Mouse (Mus musculus): Measurements from ENCODE around the gene Ssh2. TPM values are rescaled to one million over a fixed set of nuclear protein-coding genes. Genes with fewer than 3 reads are reported as not detected.
"Not testable (repeated sequence)": the region's sequence is repeated elsewhere in the genome, so short reads cannot be mapped to it uniquely, and the experiment has no call there.

Ssh2 gene
- polyA plus RNA-seq, 1 experiment from 2014 or later, result 8.2 TPM

DNA sequence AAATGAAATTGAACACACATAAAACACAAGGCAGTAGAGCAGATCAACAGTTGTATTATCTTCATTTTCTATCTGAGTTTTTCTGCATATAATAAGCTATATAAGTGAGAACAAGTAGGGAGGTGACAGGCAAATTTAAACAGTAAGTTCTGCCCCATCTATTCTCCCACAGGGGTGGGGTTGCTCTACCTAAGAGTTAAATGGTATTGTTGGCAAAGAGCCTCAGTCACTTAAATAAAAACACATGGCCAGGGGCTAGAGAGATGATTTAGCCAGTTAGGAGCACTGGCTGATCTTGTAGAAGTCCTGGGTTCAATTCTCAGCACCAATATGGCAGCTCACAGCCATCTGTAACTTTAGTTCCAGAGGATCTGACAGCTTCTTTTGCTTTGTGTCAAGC lies 155.6 kb downstream of the Ssh2 start:
- Histone ChIP-seq H3K4me2 (replicated peaks) (no peak overlapping the region), H3K27me3 (no peaks in the 10 kb centered on the region), H3K27ac (replicated peaks) (peak overlapping the region; percentile 72), H3K9ac (no peak overlapping the region), H3K4me1 (peaks cover 7% of the 10 kb centered on the region), H3K4me3 (replicated peaks) (no peak overlapping the region), H3K9me3 (replicated peaks) (no peaks in the 10 kb centered on the region), H3K36me3 (no peaks in the 10 kb centered on the region)
- no peak for ATAC-seq (ENCODE audit: insufficient number of reproducible peaks, low FRiP score, low TSS enrichment, low read depth)

DNA sequence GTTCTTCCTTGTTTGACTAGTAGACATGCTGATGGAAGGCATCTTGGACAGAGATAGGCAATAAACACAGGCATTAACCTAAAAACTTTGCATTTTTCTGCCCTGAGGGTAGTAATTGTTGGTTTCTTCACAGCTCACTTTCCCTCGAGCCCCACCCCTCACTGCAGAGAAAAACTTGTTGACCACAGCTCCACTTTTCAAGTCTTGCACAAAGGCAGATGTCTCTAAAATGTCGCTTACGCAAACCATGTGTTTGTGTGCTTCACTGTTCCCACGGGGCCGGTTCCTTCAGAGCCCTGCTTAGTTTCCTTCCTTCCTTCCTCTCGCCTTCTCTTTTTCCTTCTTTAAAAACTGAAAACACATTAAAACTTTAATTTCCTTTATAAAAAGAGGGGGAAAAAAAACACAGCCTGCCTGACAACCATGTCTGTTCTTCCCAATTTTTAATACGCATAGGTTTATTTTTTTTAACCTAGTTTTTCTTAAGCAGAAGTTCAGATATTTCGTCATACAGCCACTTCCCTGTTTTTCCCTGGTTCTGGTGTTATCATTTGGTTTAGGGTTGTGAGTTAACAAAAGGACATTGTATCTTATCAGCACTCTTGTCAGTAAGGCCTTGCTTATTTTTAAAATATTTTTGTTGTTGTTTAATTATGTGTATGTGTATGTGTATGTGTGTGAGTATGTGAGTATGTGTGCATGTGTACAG lies 156.3 kb downstream of the Ssh2 start:
- H3K4me2 ChIP-seq (replicated peaks), result no peak overlapping the region
- H3K27ac ChIP-seq (replicated peaks), result peak overlapping the region; percentile 72
- H3K4me1 ChIP-seq, result peaks cover 7% of the 10 kb centered on the region
- H3K36me3 ChIP-seq, result no peaks in the 10 kb centered on the region
- H3K4me3 ChIP-seq (replicated peaks), result no peak overlapping the region
- H3K9me3 ChIP-seq (replicated peaks), result no peaks in the 10 kb centered on the region
- no peaks in the 10 kb centered on the region for H3K27me3 ChIP-seq
- peak; percentile 43; the same call in 1 of the 2 replicates for ATAC-seq (ENCODE audit: insufficient number of reproducible peaks, low FRiP score, low TSS enrichment, low read depth)
- WGBS, result 15% methylated on average over 8 of the region's 8 CpGs
- H3K9ac ChIP-seq, result no peak overlapping the region

DNA sequence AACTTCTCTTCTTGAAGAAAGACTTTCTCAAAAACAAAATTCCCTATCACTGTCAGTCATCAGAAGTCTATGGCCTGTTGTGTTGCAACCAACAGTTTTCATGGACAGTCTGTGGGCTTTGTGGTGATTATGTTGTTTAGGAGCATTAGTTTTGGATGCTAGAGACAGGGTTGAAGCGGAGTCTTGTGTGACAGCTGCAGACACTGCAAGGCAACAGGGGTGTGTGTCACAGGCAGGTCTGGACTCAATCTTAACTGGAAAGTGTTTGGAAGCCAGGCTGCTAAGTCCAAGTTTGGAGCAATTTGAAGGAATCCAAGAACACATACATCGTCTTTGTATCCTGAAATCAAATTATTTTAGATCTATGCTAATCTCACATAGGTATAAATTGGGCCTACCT lies 162.5 kb downstream of the Ssh2 start:
- no peak overlapping the region for H3K9ac ChIP-seq
- WGBS, result 82% methylated on average over 2 of the region's 2 CpGs
- no peak overlapping the region for H3K27ac ChIP-seq (replicated peaks)
- no peaks in the 10 kb centered on the region for H3K27me3 ChIP-seq
- no peaks in the 10 kb centered on the region for H3K36me3 ChIP-seq
- H3K4me2 ChIP-seq (replicated peaks), result no peak overlapping the region
- no peaks in the 10 kb centered on the region for H3K9me3 ChIP-seq (replicated peaks)
- H3K4me1 ChIP-seq, result no peaks in the 10 kb centered on the region; the same call in 1 of the 2 replicates
- H3K4me3 ChIP-seq (replicated peaks), result no peak overlapping the region
- ATAC-seq (ENCODE audit: insufficient number of reproducible peaks, low FRiP score, low TSS enrichment, low read depth), result no peak

DNA sequence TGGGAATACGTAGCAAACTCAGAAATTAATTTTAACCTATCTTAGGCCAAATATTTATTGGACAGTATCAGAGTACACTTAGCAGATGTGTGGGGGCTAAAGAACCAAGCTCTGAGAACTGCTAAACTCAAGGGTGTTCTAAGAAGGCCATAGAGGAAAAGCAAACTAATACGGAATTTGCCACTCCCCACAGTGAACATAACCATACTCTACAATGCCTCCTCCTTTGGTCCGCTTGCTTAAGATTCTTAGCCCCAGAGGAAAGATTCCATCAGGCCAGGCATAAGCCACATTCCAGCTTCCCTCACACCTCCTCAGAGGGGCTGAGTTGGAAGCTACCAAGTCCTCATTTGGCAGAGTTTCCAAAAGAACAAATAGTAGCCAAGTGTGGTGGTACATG lies 165.1 kb downstream of the Ssh2 start:
- H3K27me3 ChIP-seq, result no peaks in the 10 kb centered on the region
- no peak overlapping the region for H3K4me2 ChIP-seq (replicated peaks)
- WGBS, result 71% methylated on average over 3 of the region's 3 CpGs
- no peaks in the 10 kb centered on the region; the same call in 1 of the 2 replicates for H3K4me1 ChIP-seq
- H3K9ac ChIP-seq, result no peak overlapping the region
- H3K9me3 ChIP-seq (replicated peaks), result no peaks in the 10 kb centered on the region
- H3K36me3 ChIP-seq, result no peaks in the 10 kb centered on the region
- H3K4me3 ChIP-seq (replicated peaks), result no peak overlapping the region
- no peak overlapping the region for H3K27ac ChIP-seq (replicated peaks)
- ATAC-seq (ENCODE audit: insufficient number of reproducible peaks, low FRiP score, low TSS enrichment, low read depth), result no peak

DNA sequence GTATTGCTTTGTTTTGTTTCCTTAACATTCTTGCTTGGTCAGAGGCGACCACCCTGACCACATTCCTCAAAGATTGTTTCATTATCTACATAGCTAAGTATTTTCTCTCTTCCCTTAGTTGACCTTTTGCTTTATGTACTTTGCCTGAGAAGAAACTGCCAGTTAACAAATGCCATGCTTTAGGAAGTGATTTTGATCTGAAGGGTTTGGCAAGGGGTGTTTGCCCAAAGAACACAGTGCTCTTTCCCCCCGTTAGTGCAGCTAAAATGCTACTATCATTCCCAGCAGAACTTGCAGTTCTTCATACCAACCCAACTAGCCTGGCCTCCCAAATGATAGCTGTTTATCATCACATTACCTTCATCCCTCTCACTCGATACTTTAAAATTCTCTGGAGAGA lies 168.1 kb downstream of the Ssh2 start:
- no peak overlapping the region for H3K27ac ChIP-seq (replicated peaks)
- H3K27me3 ChIP-seq, result no peaks in the 10 kb centered on the region
- H3K9me3 ChIP-seq (replicated peaks), result no peaks in the 10 kb centered on the region
- ATAC-seq (ENCODE audit: insufficient number of reproducible peaks, low FRiP score, low TSS enrichment, low read depth), result no peak
- H3K4me2 ChIP-seq (replicated peaks), result no peak overlapping the region
- no peak overlapping the region for H3K4me3 ChIP-seq (replicated peaks)
- H3K9ac ChIP-seq, result no peak overlapping the region
- H3K4me1 ChIP-seq, result no peaks in the 10 kb centered on the region; the same call in 1 of the 2 replicates
- no peaks in the 10 kb centered on the region; the same call in 1 of the 2 replicates for H3K36me3 ChIP-seq
- WGBS, result 61% methylated on average over 3 of the region's 3 CpGs

DNA sequence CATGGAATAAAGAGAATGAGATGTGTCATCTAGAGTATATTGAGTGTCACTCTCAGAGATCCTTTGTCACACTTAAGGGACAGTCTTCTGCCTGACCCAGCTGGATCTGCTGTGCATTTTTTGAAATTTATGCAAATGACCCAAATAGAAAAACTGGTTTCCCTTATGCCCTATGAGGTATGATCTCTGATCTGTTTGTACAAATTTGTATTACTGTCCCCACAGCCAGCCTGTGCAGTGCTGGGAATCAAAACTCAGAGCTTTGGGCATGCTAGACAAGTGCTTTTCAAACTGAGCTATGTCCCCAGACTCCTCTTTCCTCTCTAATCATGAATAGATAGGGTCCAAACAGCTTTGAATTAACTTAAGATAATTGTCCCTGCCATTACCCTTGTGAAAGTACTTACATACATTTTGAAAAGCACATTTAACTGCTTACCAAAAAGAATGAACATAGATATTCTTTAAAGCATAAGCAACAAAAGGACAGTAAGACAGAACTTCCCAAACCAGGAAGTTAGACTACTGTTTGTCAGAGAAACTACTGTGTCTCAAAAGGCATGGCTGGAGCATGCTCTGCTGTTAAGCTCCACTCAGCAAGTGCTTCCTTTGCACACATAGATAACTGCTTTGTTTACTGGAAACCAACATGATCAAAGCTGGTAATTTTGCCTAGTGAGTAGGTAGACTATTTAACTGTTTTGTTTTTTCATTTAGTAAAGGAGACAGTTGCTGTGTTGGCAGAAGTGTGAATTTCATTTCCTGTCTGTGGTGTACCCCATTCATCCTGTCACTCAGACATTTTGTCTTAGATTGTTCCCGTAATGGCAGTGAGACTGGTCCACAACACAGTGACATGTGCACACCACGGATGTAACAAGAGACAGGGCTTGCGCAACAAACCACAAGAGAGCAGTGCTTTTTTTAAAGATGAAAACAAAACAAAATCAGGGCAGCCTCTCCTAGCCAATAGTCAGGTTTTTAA lies 169.9 kb downstream of the Ssh2 start:
- ATAC-seq (ENCODE audit: insufficient number of reproducible peaks, low FRiP score, low TSS enrichment, low read depth), result no peak
- no peaks in the 10 kb centered on the region; the same call in 1 of the 2 replicates for H3K4me1 ChIP-seq

DNA sequence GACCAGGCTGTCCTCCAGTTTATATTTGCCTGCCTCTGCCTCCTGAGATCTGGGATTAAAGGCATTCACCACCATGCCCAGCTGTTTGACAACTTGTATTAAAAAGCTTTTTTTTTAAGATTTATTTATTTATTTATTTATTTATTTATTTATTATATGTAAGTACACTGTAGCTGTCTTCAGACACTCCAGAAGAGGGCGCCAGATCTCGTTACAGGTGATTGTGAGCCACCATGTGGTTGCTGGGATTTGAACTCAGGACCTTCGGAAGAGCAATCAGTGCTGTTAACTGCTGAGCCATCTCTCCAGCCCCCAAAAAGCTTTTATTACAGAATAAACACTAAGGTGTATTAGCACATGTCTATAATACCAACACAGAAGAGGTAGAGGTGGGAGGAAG lies 172.1 kb downstream of the Ssh2 start:
- H3K4me3 ChIP-seq (replicated peaks); H3K36me3 ChIP-seq; H3K27me3 ChIP-seq; H3K9me3 ChIP-seq (replicated peaks); H3K4me1 ChIP-seq; H3K9ac ChIP-seq; ATAC-seq (ENCODE audit: insufficient number of reproducible peaks, low FRiP score, low TSS enrichment, low read depth); H3K27ac ChIP-seq (replicated peaks); H3K4me2 ChIP-seq (replicated peaks): not testable (repeated sequence)
- WGBS, result 86% methylated on average over 3 of the region's 3 CpGs

More for the DNA sequence above, 169.9 kb downstream of the Ssh2 start:
- no peak overlapping the region for H3K9ac ChIP-seq
- H3K27me3 ChIP-seq, result no peaks in the 10 kb centered on the region
- peak overlapping the region; percentile 60 for H3K27ac ChIP-seq (replicated peaks)
- H3K4me2 ChIP-seq (replicated peaks), result no peak overlapping the region
- no peaks in the 10 kb centered on the region; the same call in 1 of the 2 replicates for H3K36me3 ChIP-seq
- no peaks in the 10 kb centered on the region for H3K9me3 ChIP-seq (replicated peaks)
- H3K4me3 ChIP-seq (replicated peaks), result no peak overlapping the region
- WGBS, result 20% methylated on average over 3 of the region's 3 CpGs

DNA sequence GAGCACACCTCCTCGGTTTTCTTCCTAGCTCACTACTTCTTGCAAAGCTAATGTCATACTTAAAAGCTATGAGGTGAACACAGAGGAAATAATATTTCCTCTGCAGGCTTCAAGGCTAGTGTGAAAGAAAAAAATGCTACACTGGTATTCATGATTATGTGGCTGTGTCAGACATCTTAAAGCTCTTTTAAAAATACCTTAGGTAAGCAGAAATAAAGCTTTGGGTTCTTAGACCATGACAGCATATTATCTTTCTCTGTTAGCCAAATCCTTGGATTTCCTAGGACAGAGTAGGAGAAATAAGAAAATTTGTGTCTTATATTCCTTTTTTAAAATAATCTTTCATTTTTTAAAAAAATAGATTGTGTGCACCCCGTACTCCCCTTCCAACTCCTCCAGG lies 179.5 kb downstream of the Ssh2 start:
- 84% methylated on average over 2 of the region's 2 CpGs for WGBS
- H3K9ac ChIP-seq, result no peak overlapping the region
- no peak overlapping the region for H3K4me2 ChIP-seq (replicated peaks)
- no peaks in the 10 kb centered on the region for H3K27me3 ChIP-seq
- H3K9me3 ChIP-seq (replicated peaks), result no peaks in the 10 kb centered on the region
- no peak overlapping the region for H3K4me3 ChIP-seq (replicated peaks)
- no peak for ATAC-seq (ENCODE audit: insufficient number of reproducible peaks, low FRiP score, low TSS enrichment, low read depth)
- H3K4me1 ChIP-seq, result no peaks in the 10 kb centered on the region
- H3K27ac ChIP-seq (replicated peaks), result no peak overlapping the region
- H3K36me3 ChIP-seq, result 0 out of 2 replicates have a peak, but pooled peaks cover 12% of the 10 kb centered on the region

DNA sequence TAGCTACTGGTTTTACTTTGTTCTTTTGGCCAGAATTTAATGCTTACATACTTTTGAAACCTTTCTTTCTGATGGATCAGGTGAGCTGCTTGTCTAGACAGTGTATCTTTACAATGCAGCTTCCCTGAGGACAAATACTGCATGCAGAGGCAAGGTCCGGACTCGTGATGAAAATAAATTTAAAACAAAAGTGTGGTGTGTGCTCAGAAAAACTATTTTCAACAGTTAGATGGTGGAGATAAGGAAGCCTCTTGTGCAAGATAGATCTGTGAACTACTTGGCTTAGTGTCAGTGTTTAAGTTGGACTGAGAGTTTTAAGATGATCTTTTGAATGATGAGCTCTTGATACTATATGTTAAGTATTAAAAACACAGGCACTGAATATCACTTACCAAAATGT lies 186.4 kb downstream of the Ssh2 start:
- Histone ChIP-seq H3K9me3 (replicated peaks) (no peaks in the 10 kb centered on the region), H3K27ac (replicated peaks) (no peak overlapping the region), H3K4me3 (replicated peaks) (no peak overlapping the region), H3K27me3 (no peaks in the 10 kb centered on the region), H3K36me3 (0 out of 2 replicates have a peak, but pooled peaks cover 7% of the 10 kb centered on the region), H3K4me2 (replicated peaks) (no peak overlapping the region), H3K9ac (no peak overlapping the region), H3K4me1 (no peaks in the 10 kb centered on the region)
- WGBS, result 61% methylated on average over 2 of the region's 2 CpGs
- no peak for ATAC-seq (ENCODE audit: insufficient number of reproducible peaks, low FRiP score, low TSS enrichment, low read depth)

DNA sequence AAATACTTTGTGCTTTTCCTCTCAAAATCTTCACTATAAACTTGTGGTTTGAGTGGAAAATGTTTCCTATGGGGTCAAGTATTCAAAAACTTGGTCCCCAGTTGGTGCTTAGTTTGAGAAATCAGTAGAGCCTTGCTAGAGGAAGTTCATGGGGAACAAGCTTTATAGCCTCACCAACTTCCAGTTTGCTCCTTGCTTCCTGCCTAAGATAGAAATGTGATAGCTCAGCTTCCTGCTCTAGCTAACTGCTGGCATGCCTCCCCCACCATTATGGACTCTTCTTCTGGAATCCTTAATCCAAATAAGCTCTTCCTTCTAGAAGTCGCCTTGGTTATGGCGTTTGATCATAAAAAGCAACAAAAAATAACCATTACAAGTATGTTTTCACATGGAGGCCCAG lies 190.2 kb downstream of the Ssh2 start:
- H3K4me3 ChIP-seq (replicated peaks), result no peak overlapping the region
- no peaks in the 10 kb centered on the region for H3K36me3 ChIP-seq
- no peaks in the 10 kb centered on the region for H3K4me1 ChIP-seq
- H3K27me3 ChIP-seq, result no peaks in the 10 kb centered on the region
- WGBS, result 83% methylated on average over 2 of the region's 2 CpGs
- no peak overlapping the region for H3K27ac ChIP-seq (replicated peaks)
- H3K9me3 ChIP-seq (replicated peaks), result no peaks in the 10 kb centered on the region
- H3K9ac ChIP-seq, result no peak overlapping the region
- no peak for ATAC-seq (ENCODE audit: insufficient number of reproducible peaks, low FRiP score, low TSS enrichment, low read depth)
- H3K4me2 ChIP-seq (replicated peaks), result no peak overlapping the region

DNA sequence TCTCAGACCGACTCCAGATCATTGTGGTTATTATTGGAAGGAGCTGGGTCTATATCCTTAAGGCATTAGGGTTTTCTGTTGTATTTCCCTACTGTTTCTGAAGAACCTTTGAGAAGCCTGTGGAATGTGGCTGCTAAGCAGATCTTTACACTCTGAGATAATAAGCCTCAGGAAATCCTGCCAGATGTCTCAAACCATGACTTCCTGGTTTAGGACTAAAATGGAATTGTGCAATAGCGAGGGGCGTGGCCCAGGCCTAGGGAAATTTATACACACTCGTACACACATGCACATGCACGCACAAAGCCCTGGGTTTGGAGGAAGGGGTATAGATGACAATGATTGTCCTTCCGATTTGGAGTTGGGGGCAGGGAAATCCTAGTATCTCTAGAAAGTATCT lies 193.8 kb downstream of the Ssh2 start:
- ATAC-seq (ENCODE audit: insufficient number of reproducible peaks, low FRiP score, low TSS enrichment, low read depth), result no peak
- no peaks in the 10 kb centered on the region for H3K9me3 ChIP-seq (replicated peaks)
- no peak overlapping the region for H3K4me3 ChIP-seq (replicated peaks)
- H3K4me1 ChIP-seq, result no peaks in the 10 kb centered on the region
- H3K27ac ChIP-seq (replicated peaks), result no peak overlapping the region
- H3K36me3 ChIP-seq, result no peaks in the 10 kb centered on the region
- 55% methylated on average over 6 of the region's 6 CpGs for WGBS
- no peaks in the 10 kb centered on the region for H3K27me3 ChIP-seq
- H3K4me2 ChIP-seq (replicated peaks), result no peak overlapping the region
- no peak overlapping the region for H3K9ac ChIP-seq

All from embryonic facial prominence, embryonic 15.5 days (tissue).